Mouse (Mus musculus): ENCODE results near the gene Tstd2. TPM values are rescaled to one million over a fixed set of nuclear protein-coding genes. Genes with fewer than 3 reads are reported as not detected.

The Tstd2 gene
- polyA plus RNA-seq, 1 experiment: 12.6 TPM

- no peak for TF ChIP-seq GATA1 (IDR thresholded peaks at IDR 0.05; ENCODE audit: low read length)
Measured at GRCm38 (mm10) chr4:46131791-46132190, 6.7 kb downstream of the Tstd2 start.

- no peak for TF ChIP-seq GATA1 (IDR thresholded peaks at IDR 0.05; ENCODE audit: low read length)
Measured at GRCm38 (mm10) chr4:46130221-46130620, 8.3 kb downstream of the Tstd2 start.

GRCm38 (mm10) chr4:46129311-46130004 is 9.0 kb downstream of the Tstd2 start:
- no peak for TF ChIP-seq GATA1 (IDR thresholded peaks at IDR 0.05; ENCODE audit: low read length)

DNA sequence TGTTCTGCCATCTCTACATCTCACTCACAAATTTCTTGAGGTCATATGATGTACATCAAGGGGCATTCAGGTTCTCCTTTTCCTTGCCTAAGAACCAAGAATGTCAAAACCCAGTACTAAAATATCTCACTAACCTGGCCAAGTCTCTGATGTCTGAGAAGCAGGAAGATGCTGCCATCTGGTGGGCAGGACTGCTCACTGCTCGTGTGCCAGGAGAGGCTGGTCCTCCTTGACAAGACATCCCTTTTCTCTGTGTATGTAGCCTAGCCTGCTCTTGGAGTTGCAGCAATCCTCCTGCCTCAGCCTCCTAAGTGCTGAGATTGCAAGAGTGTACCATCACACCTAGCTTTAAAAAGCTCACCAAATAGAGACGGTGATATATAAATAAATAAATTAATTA is 12.0 kb downstream of the Tstd2 start:
- TF ChIP-seq GATA1 (IDR thresholded peaks at IDR 0.05; ENCODE audit: low read length): no peak

- TF ChIP-seq GATA1 (IDR thresholded peaks at IDR 0.05; ENCODE audit: low read length): no peak
Measured at GRCm38 (mm10) chr4:46123358-46123757, 15.1 kb downstream of the Tstd2 start.

DNA sequence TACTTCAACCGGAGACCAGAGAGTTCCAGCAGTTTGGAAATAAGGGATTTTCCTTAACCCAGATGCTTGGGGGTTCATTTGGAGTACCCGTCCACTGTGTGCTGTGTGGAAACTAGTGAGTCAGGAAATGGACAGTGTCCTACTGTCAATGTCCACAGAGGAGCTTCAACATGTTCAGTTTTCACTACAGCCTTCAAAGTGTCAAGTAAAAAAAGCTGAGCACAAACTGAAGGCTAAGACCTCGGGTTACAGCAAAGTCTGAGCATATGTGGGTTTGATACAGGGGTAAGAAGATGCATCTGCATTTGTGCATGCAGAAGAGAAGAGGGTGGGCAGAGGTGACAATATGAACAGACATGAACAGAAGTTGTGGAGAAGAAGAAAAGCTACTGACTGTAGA is 17.7 kb downstream of the Tstd2 start:
- TF ChIP-seq GATA1 (IDR thresholded peaks at IDR 0.05; ENCODE audit: low read length): no peak

DNA sequence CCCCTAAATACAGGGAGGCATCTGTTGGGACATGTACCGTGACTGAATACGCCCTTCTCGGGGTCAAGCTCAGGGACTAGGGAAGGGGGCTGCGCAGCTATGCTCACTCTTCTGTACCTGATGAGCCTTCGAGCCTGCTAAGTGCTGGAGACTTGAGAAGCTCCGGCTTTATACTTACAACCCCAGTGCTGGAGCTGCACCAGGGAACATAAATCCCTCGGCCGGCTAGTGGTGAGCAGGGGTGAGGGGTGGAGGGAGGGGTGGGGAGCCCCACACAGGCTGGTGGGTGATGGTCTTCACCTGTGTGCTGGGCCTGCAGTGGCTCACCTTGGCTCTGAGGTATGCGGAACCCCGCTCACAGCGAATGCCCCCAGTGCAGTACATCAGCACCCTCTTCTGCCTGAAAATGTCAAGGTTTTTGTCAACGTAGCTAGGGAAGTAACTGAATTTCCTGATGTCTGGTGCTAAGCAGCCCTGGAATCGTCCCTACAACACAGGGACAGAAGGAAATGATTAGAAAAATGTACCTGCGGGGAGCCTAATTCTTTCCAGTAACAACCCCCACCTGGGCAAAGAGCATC is 18.9 kb downstream of the Tstd2 start:
- no peak for TF ChIP-seq GATA1 (IDR thresholded peaks at IDR 0.05; ENCODE audit: low read length)

- TF ChIP-seq GATA1 (IDR thresholded peaks at IDR 0.05; ENCODE audit: low read length): no peak
Measured at GRCm38 (mm10) chr4:46117536-46117935, 21.0 kb downstream of the Tstd2 start.

DNA sequence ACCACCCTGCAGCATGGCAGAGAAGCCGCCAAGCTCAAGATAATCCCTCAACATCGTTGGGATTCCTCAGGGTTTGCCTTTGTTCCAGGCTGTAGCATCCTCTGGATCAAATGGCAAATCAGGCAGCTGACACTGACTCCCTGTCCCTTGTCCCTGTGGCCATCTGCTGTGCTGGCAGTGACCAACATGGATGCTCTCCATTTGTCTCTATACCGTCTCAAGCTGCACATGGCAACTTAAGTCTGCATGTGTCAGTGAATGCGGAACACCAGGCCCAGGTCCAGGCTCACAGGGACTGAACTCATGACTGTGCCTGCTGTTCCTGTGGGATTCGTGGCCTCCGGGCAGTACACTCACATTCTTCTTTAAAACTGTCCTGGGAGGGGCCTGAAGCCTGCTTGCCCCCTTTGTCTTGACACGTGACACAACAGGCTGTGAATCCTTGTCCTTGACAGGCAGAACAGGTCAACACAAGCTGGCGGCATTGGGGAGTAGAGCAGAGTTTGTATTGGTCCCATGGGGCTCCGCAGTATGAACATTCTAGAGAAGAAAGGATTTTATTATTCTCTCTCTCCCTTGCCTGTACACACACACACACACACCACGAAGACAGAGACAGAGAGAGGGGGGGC is 21.8 kb downstream of the Tstd2 start:
- no peak for TF ChIP-seq GATA1 (IDR thresholded peaks at IDR 0.05; ENCODE audit: low read length)

DNA sequence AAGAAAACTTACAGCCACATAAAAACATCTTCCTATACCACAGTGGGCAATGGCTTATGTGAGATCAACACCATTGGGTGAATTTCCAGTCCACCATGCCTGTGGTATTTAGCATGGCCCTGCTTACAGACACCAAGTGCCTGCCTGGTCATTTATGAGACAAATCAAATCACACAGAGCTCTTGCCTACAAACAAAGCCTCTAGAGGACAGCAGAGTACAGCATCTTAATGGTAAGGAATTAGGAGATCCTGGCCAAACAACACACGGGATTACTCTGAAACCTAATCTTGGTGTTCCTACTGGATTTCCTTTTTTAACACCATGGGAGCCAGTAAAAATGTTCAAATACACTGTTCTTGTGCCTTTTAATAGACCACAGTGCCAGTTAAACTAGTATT is 23.2 kb downstream of the Tstd2 start:
- no peak for TF ChIP-seq GATA1 (IDR thresholded peaks at IDR 0.05; ENCODE audit: low read length)

DNA sequence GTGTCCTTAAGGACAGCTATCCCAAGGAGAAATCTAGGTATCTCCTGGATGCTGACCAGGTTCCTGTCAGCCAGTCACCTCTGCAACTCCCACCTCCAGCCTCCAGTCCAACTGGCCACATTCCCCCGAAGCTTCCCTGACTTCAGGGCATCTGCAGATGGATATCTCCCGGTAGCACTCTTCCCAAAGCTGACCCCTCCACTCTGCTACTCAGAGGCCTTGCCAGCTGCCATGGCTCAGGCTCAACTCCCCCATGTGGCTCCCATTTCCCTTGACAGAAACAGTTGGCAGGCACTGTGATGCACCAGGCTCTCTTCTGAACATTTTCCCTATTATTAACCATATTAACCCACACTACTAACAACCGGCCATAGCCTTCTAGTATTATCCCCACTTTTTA is 27.1 kb downstream of the Tstd2 start:
- TF ChIP-seq GATA1 (IDR thresholded peaks at IDR 0.05; ENCODE audit: low read length): no peak

- TF ChIP-seq GATA1 (IDR thresholded peaks at IDR 0.05; ENCODE audit: low read length): no peak
Measured at GRCm38 (mm10) chr4:46110084-46110483, 28.4 kb downstream of the Tstd2 start.

DNA sequence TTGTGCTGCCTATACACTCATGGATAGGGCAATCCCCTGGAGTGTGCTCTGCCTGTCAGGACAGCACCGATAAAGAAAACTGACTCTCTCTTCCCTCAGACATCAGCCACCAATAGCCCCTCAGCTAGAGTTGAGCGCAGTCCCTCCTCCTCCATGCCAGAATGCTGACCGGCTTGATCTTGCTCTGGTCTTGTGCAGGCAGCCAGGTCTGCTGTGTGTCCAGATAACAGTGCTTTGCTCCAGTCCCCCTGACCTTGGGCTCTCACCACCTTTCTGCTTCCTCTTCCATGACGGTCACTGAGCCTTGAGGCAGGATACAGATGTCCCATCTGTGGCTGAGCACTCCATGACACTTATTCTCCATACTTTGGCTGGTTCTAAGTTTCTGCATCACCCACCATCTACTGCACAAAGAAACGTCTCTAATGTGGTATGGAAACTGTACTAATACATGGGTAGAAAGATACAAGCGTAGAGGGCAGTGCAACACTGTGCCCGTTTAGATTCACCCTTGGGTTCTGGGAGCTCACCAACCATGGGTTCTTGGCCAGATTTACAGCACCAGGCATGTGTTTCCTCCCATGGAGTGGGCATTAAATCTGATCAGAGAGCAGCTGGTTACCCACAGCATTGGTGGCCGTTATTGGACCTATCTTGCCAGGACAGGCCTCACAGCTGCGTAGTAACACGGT is 36.3 kb downstream of the Tstd2 start:
- TF ChIP-seq GATA1 (IDR thresholded peaks at IDR 0.05; ENCODE audit: low read length): no peak

DNA sequence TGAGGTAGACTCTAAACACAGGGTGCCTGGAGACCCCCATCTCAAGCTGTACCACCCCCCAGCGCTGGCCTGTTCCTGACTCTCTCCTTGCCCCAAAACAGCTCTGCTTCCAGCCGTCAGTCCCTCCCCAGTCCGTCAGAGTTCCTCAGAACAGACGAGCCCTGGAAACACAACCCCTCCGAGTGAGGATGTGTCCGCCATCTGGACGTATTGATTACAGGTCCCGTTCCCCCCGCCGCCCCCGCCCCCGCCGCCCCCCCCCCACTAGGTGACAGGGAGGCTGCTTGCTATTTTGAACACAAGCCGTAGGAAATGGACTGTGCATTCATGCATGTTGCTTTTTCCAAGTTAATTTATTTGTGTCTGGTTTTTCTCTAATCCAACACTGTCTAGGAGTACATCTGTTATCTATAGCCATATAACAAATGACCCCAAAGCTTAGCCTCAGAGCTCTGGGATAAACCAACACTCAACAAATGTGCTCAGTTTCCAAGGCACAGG is 37.2 kb downstream of the Tstd2 start:
- TF ChIP-seq GATA1 (IDR thresholded peaks at IDR 0.05; ENCODE audit: low read length): no peak

- TF ChIP-seq GATA1 (IDR thresholded peaks at IDR 0.05; ENCODE audit: low read length): no peak
Measured at GRCm38 (mm10) chr4:46100539-46100938, 38.0 kb downstream of the Tstd2 start.

DNA sequence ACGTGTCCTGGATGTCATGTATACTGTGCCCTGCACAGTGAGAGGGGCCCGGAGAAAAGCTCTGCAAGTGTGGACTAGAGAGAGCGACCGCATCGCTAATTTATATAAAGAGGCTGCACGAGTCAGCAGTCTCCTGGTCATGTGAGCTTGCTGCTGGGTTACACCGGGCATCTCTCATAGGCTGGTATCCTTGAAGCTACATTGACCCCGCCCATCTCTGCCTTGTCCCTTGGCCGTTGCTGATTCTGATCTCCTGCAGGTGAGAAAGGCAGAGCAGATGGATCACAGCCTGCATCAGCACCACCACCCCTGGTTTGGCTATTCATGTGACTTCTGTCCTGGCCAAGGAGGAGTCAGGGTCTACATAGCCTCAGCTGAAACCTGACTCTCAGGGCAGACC is 39.4 kb downstream of the Tstd2 start:
- no peak for TF ChIP-seq GATA1 (IDR thresholded peaks at IDR 0.05; ENCODE audit: low read length)

Measured in G1E-ER4 (cell line).